Mouse (Mus musculus) liver, adult 2 months (tissue): ENCODE measurements around the gene Dhx37.

Experiments
- CTCF ChIP-seq: fragments of 200-500 bp; IDR thresholded peaks from 2 replicates; pipeline ENCODE4 v1.5.1; 2011; ENCODE audit warnings: low read depth, low read length, control low read depth
- POLR2A ChIP-seq: fragments of 200-500 bp; IDR thresholded peaks from 2 replicates; pipeline ENCODE4 v1.6.1; 2011; ENCODE audit warnings: low read length, control low read depth; ENCODE audit not compliant: insufficient read depth; ENCODE audit errors: extremely low read depth

GRCm38 (mm10) chr5:125457538-125457937 is 23.6 kb upstream of the Dhx37 start:
- no peak for TF ChIP-seq CTCF
- TF ChIP-seq POLR2A = no peak
